Mouse (Mus musculus): Measurements from ENCODE around the gene Tmem52b. TPM values are rescaled to one million over a fixed set of nuclear protein-coding genes. Genes with fewer than 3 reads are reported as not detected.

The Tmem52b gene
- polyA plus RNA-seq, 1 experiment from 2014 or later = not detected

- DNase-seq (ENCODE audit: low spot score) (no peak), ATAC-seq (ENCODE audit: low read depth) (no peak)
- no peak overlapping the region for H3K27ac ChIP-seq (replicated peaks; ENCODE audit: low read depth, low read length)
- no peaks in the 10 kb centered on the region for H3K36me3 ChIP-seq (ENCODE audit: control insufficient read depth, insufficient read depth, low read length)
- H3K4me3 ChIP-seq (ENCODE audit: low read depth, low read length) = no peak overlapping the region
- H3K9ac ChIP-seq (ENCODE audit: low read depth, low read length) = no peak overlapping the region
- no peak overlapping the region for H3K4me2 ChIP-seq (ENCODE audit: low read depth, low read length)
- no peaks in the 10 kb centered on the region for H3K4me1 ChIP-seq (ENCODE audit: control insufficient read depth, insufficient read depth, low read length)
- H3K9me3 ChIP-seq (ENCODE audit: control insufficient read depth, low read length) = no peaks in the 10 kb centered on the region
- H3K27me3 ChIP-seq (replicated peaks; ENCODE audit: control insufficient read depth, insufficient read depth, low read length) = no peaks in the 10 kb centered on the region
Observed at GRCm38 (mm10) chr6:129557298-129558023, 45.1 kb downstream of the Tmem52b start.

GRCm38 (mm10) chr6:129558946-129559640, 46.7 kb downstream of the Tmem52b start:
- Histone ChIP-seq H3K36me3 (ENCODE audit: control insufficient read depth, insufficient read depth, low read length) (no peaks in the 10 kb centered on the region), H3K4me1 (ENCODE audit: control insufficient read depth, insufficient read depth, low read length) (no peaks in the 10 kb centered on the region), H3K9ac (ENCODE audit: low read depth, low read length) (no peak overlapping the region), H3K27me3 (replicated peaks; ENCODE audit: control insufficient read depth, insufficient read depth, low read length) (no peaks in the 10 kb centered on the region), H3K4me2 (ENCODE audit: low read depth, low read length) (no peak overlapping the region), H3K4me3 (ENCODE audit: low read depth, low read length) (no peak overlapping the region), H3K9me3 (ENCODE audit: control insufficient read depth, low read length) (no peaks in the 10 kb centered on the region), H3K27ac (replicated peaks; ENCODE audit: low read depth, low read length) (no peak overlapping the region)
- ATAC-seq (ENCODE audit: low read depth) (peak; percentile 77), DNase-seq (ENCODE audit: low spot score) (peak; percentile 77)
- 19% methylated on average over 12 of the region's 12 CpGs for WGBS

GRCm38 (mm10) chr6:129559641-129560027, 47.3 kb downstream of the Tmem52b start:
- Histone ChIP-seq H3K27ac (replicated peaks; ENCODE audit: low read depth, low read length) (no peak overlapping the region), H3K36me3 (ENCODE audit: control insufficient read depth, insufficient read depth, low read length) (no peaks in the 10 kb centered on the region), H3K4me2 (ENCODE audit: low read depth, low read length) (no peak overlapping the region), H3K4me1 (ENCODE audit: control insufficient read depth, insufficient read depth, low read length) (no peaks in the 10 kb centered on the region), H3K9ac (ENCODE audit: low read depth, low read length) (no peak overlapping the region), H3K27me3 (replicated peaks; ENCODE audit: control insufficient read depth, insufficient read depth, low read length) (no peaks in the 10 kb centered on the region), H3K4me3 (ENCODE audit: low read depth, low read length) (no peak overlapping the region), H3K9me3 (ENCODE audit: control insufficient read depth, low read length) (no peaks in the 10 kb centered on the region)
- no peak for ATAC-seq (ENCODE audit: low read depth)
- no peak for DNase-seq (ENCODE audit: low spot score)
- WGBS = 51% methylated on average over 4 of the region's 4 CpGs

- Histone ChIP-seq H3K4me1 (ENCODE audit: control insufficient read depth, insufficient read depth, low read length) (no peaks in the 10 kb centered on the region), H3K27me3 (replicated peaks; ENCODE audit: control insufficient read depth, insufficient read depth, low read length) (no peaks in the 10 kb centered on the region), H3K9me3 (ENCODE audit: control insufficient read depth, low read length) (no peaks in the 10 kb centered on the region), H3K27ac (replicated peaks; ENCODE audit: low read depth, low read length) (no peak overlapping the region), H3K9ac (ENCODE audit: low read depth, low read length) (no peak overlapping the region), H3K4me3 (ENCODE audit: low read depth, low read length) (no peak overlapping the region), H3K36me3 (ENCODE audit: control insufficient read depth, insufficient read depth, low read length) (no peaks in the 10 kb centered on the region), H3K4me2 (ENCODE audit: low read depth, low read length) (no peak overlapping the region)
- no peak for ATAC-seq (ENCODE audit: low read depth)
- WGBS = 70% methylated on average over 2 of the region's 2 CpGs
- no peak for DNase-seq (ENCODE audit: low spot score)
Observed at GRCm38 (mm10) chr6:129565257-129565656, 52.9 kb downstream of the Tmem52b start.

Other genes with a start within 250 kb of the Tmem52b start
- gene Cd69, start 237.1 kb upstream of the Tmem52b start, polyA plus RNA-seq (2014; fragmentation: Nextera tagmentation; extraction: Ambion mirVana) = 0.18 and 0.35 TPM in 2 replicates
- 0.17 TPM in 1 of 2 replicates, not detected in the other for gene 4922502D21Rik, start 180.8 kb upstream of the Tmem52b start, polyA plus RNA-seq (2014; fragmentation: Nextera tagmentation; extraction: Ambion mirVana)
- 1.9 and 3.0 TPM in 2 replicates for gene Clec12a, start 169.9 kb upstream of the Tmem52b start, polyA plus RNA-seq (2014; fragmentation: Nextera tagmentation; extraction: Ambion mirVana)
- 0.21 TPM in 1 of 2 replicates, not detected in the other for gene Clec12b, start 126.7 kb upstream of the Tmem52b start, polyA plus RNA-seq (2014; fragmentation: Nextera tagmentation; extraction: Ambion mirVana)
- gene Clec1b, start 115.3 kb upstream of the Tmem52b start, polyA plus RNA-seq (2014; fragmentation: Nextera tagmentation; extraction: Ambion mirVana) = 1.6 and 2.2 TPM in 2 replicates
- gene Clec9a, start 103.7 kb upstream of the Tmem52b start, polyA plus RNA-seq (2014; fragmentation: Nextera tagmentation; extraction: Ambion mirVana) = 0.17 and 0.24 TPM in 2 replicates
- 2.7 and 4.3 TPM in 2 replicates for gene Clec1a, start 60.6 kb upstream of the Tmem52b start, polyA plus RNA-seq (2014; fragmentation: Nextera tagmentation; extraction: Ambion mirVana)
- gene Olr1, start 5.4 kb upstream of the Tmem52b start, polyA plus RNA-seq (2014; fragmentation: Nextera tagmentation; extraction: Ambion mirVana) = 0.06 TPM in 1 of 2 replicates, not detected in the other
- 19.8 and 21.4 TPM in 2 replicates for gene Gabarapl1, start 20.6 kb downstream of the Tmem52b start, polyA plus RNA-seq (2014; fragmentation: Nextera tagmentation; extraction: Ambion mirVana)
- gene Klre1, start 65.3 kb downstream of the Tmem52b start, polyA plus RNA-seq (2014; fragmentation: Nextera tagmentation; extraction: Ambion mirVana) = not detected in 2 replicates
- gene Klrd1, start 79.2 kb downstream of the Tmem52b start, polyA plus RNA-seq (2014; fragmentation: Nextera tagmentation; extraction: Ambion mirVana) = 0.26 and 2.4 TPM in 2 replicates
- 0.06 TPM in 1 of 2 replicates, not detected in the other for gene Klrk1, start 111.3 kb downstream of the Tmem52b start, polyA plus RNA-seq (2014; fragmentation: Nextera tagmentation; extraction: Ambion mirVana)
- not detected in 2 replicates for gene Klrc3, start 130.8 kb downstream of the Tmem52b start, polyA plus RNA-seq (2014; fragmentation: Nextera tagmentation; extraction: Ambion mirVana)
- not detected in 2 replicates for gene Klrc2, start 148.1 kb downstream of the Tmem52b start, polyA plus RNA-seq (2014; fragmentation: Nextera tagmentation; extraction: Ambion mirVana)
- gene Klrc1, start 166.4 kb downstream of the Tmem52b start, polyA plus RNA-seq (2014; fragmentation: Nextera tagmentation; extraction: Ambion mirVana) = not detected in 2 replicates
- not detected in 2 replicates for gene Klri1, start 204.6 kb downstream of the Tmem52b start, polyA plus RNA-seq (2014; fragmentation: Nextera tagmentation; extraction: Ambion mirVana)
- not detected in 2 replicates for gene Klri2, start 227.9 kb downstream of the Tmem52b start, polyA plus RNA-seq (2014; fragmentation: Nextera tagmentation; extraction: Ambion mirVana)